Mouse (Mus musculus): ENCODE measurements at regions not wholly inside any gene's neighbourhood (a gene's known extent, or its start where the extent isn't known, plus 50 kb on each side); places are given as distances from the start of the nearest gene placed in this dataset.

- WGBS: 53% methylated on average over 5 of the region's 5 CpGs
- Histone ChIP-seq H3K9ac (ENCODE audit: low read length) (no peak overlapping the region), H3K4me3 (ENCODE audit: low read depth, low read length) (no peak overlapping the region), H3K36me3 (ENCODE audit: control insufficient read depth, insufficient read depth, low read length) (no peaks in the 10 kb centered on the region), H3K4me2 (replicated peaks; ENCODE audit: low read depth) (no peak overlapping the region), H3K27ac (replicated peaks) (no peak overlapping the region), H3K9me3 (ENCODE audit: control insufficient read depth, low read length) (no peaks in the 10 kb centered on the region), H3K4me1 (replicated peaks; ENCODE audit: control insufficient read depth, insufficient read depth) (no peaks in the 10 kb centered on the region), H3K27me3 (ENCODE audit: control insufficient read depth, insufficient read depth, low read length) (no peaks in the 10 kb centered on the region)
- TF ChIP-seq EP300 (optimal IDR thresholded peaks at IDR 0.05) (no peak), CTCF (IDR thresholded peaks at IDR 0.05; ENCODE audit: low read depth) (no peak)
- DNase-seq (ENCODE audit: low spot score): no peak
- ATAC-seq (ENCODE audit: low FRiP score, low TSS enrichment): no peak
These were observed 585.8 kb downstream of the Tmem114 start for GRCm38 (mm10) chr16:7839139-7839538.

GRCm38 (mm10) chr16:7831142-7831541 is 593.8 kb downstream of the Tmem114 start:
- WGBS: 54% methylated on average over 6 of the region's 6 CpGs
- no peaks in the 10 kb centered on the region for H3K36me3 ChIP-seq (ENCODE audit: control insufficient read depth, insufficient read depth, low read length)
- ATAC-seq (ENCODE audit: low FRiP score, low TSS enrichment): no peak
- no peaks in the 10 kb centered on the region for H3K4me1 ChIP-seq (replicated peaks; ENCODE audit: control insufficient read depth, insufficient read depth)
- no peak overlapping the region for H3K4me2 ChIP-seq (replicated peaks; ENCODE audit: low read depth)
- no peak overlapping the region for H3K9ac ChIP-seq (ENCODE audit: low read length)
- H3K27ac ChIP-seq (replicated peaks): no peak overlapping the region
- H3K27me3 ChIP-seq (ENCODE audit: control insufficient read depth, insufficient read depth, low read length): no peaks in the 10 kb centered on the region
- TF ChIP-seq CTCF (IDR thresholded peaks at IDR 0.05; ENCODE audit: low read depth) (no peak), EP300 (optimal IDR thresholded peaks at IDR 0.05) (no peak)
- no peak for DNase-seq (ENCODE audit: low spot score)
- H3K4me3 ChIP-seq (ENCODE audit: low read depth, low read length): no peak overlapping the region
- no peaks in the 10 kb centered on the region for H3K9me3 ChIP-seq (ENCODE audit: control insufficient read depth, low read length)

GRCm38 (mm10) chr16:7829939-7830650 is 594.8 kb downstream of the Tmem114 start:
- no peak for DNase-seq (ENCODE audit: low spot score)
- Histone ChIP-seq H3K27ac (replicated peaks) (no peak overlapping the region), H3K27me3 (ENCODE audit: control insufficient read depth, insufficient read depth, low read length) (no peaks in the 10 kb centered on the region), H3K4me3 (ENCODE audit: low read depth, low read length) (no peak overlapping the region), H3K9ac (ENCODE audit: low read length) (no peak overlapping the region), H3K4me1 (replicated peaks; ENCODE audit: control insufficient read depth, insufficient read depth) (no peaks in the 10 kb centered on the region), H3K36me3 (ENCODE audit: control insufficient read depth, insufficient read depth, low read length) (no peaks in the 10 kb centered on the region), H3K4me2 (replicated peaks; ENCODE audit: low read depth) (no peak overlapping the region), H3K9me3 (ENCODE audit: control insufficient read depth, low read length) (no peaks in the 10 kb centered on the region)
- TF ChIP-seq CTCF (IDR thresholded peaks at IDR 0.05; ENCODE audit: low read depth): no peak
- no peak for TF ChIP-seq EP300 (optimal IDR thresholded peaks at IDR 0.05)
- ATAC-seq (ENCODE audit: low FRiP score, low TSS enrichment): no peak
- WGBS: 74% methylated on average over 9 of the region's 9 CpGs

GRCm38 (mm10) chr16:7801161-7801560 is 623.8 kb downstream of the Tmem114 start:
- TF ChIP-seq CTCF (IDR thresholded peaks at IDR 0.05; ENCODE audit: low read depth) (no peak), EP300 (optimal IDR thresholded peaks at IDR 0.05) (no peak)
- ATAC-seq (ENCODE audit: low FRiP score, low TSS enrichment) (no peak), DNase-seq (ENCODE audit: low spot score) (no peak)
- Histone ChIP-seq H3K4me1 (replicated peaks; ENCODE audit: control insufficient read depth, insufficient read depth) (no peaks in the 10 kb centered on the region), H3K9me3 (ENCODE audit: control insufficient read depth, low read length) (no peaks in the 10 kb centered on the region), H3K4me3 (ENCODE audit: low read depth, low read length) (no peak overlapping the region), H3K27ac (replicated peaks) (no peak overlapping the region), H3K9ac (ENCODE audit: low read length) (no peak overlapping the region), H3K27me3 (ENCODE audit: control insufficient read depth, insufficient read depth, low read length) (no peaks in the 10 kb centered on the region), H3K4me2 (replicated peaks; ENCODE audit: low read depth) (no peak overlapping the region), H3K36me3 (ENCODE audit: control insufficient read depth, insufficient read depth, low read length) (no peaks in the 10 kb centered on the region)
- 76% methylated on average over 2 of the region's 2 CpGs for WGBS

GRCm38 (mm10) chr16:7797176-7797786 is 627.7 kb downstream of the Tmem114 start:
- H3K4me3 ChIP-seq (ENCODE audit: low read depth, low read length): no peak overlapping the region
- H3K4me1 ChIP-seq (replicated peaks; ENCODE audit: control insufficient read depth, insufficient read depth): no peaks in the 10 kb centered on the region
- DNase-seq (ENCODE audit: low spot score) (no peak), ATAC-seq (ENCODE audit: low FRiP score, low TSS enrichment) (no peak)
- TF ChIP-seq CTCF (IDR thresholded peaks at IDR 0.05; ENCODE audit: low read depth) (no peak), EP300 (optimal IDR thresholded peaks at IDR 0.05) (no peak)
- no peak overlapping the region for H3K9ac ChIP-seq (ENCODE audit: low read length)
- H3K27ac ChIP-seq (replicated peaks): no peak overlapping the region
- WGBS: 70% methylated on average over 8 of the region's 8 CpGs
- H3K9me3 ChIP-seq (ENCODE audit: control insufficient read depth, low read length): no peaks in the 10 kb centered on the region
- H3K36me3 ChIP-seq (ENCODE audit: control insufficient read depth, insufficient read depth, low read length): no peaks in the 10 kb centered on the region
- H3K4me2 ChIP-seq (replicated peaks; ENCODE audit: low read depth): no peak overlapping the region
- no peaks in the 10 kb centered on the region for H3K27me3 ChIP-seq (ENCODE audit: control insufficient read depth, insufficient read depth, low read length)

- Histone ChIP-seq H3K4me3 (ENCODE audit: low read depth, low read length) (no peak overlapping the region), H3K9me3 (ENCODE audit: control insufficient read depth, low read length) (no peaks in the 10 kb centered on the region), H3K4me2 (replicated peaks; ENCODE audit: low read depth) (no peak overlapping the region), H3K4me1 (replicated peaks; ENCODE audit: control insufficient read depth, insufficient read depth) (no peaks in the 10 kb centered on the region), H3K27ac (replicated peaks) (no peak overlapping the region), H3K36me3 (ENCODE audit: control insufficient read depth, insufficient read depth, low read length) (no peaks in the 10 kb centered on the region), H3K9ac (ENCODE audit: low read length) (no peak overlapping the region), H3K27me3 (ENCODE audit: control insufficient read depth, insufficient read depth, low read length) (no peaks in the 10 kb centered on the region)
- WGBS: 35% methylated on average over 3 of the region's 3 CpGs
- ATAC-seq (ENCODE audit: low FRiP score, low TSS enrichment) (no peak), DNase-seq (ENCODE audit: low spot score) (no peak)
- TF ChIP-seq CTCF (IDR thresholded peaks at IDR 0.05; ENCODE audit: low read depth): no peak
- TF ChIP-seq EP300 (optimal IDR thresholded peaks at IDR 0.05): no peak
These were observed 629.4 kb downstream of the Tmem114 start for GRCm38 (mm10) chr16:7795561-7795960.
